Mouse (Mus musculus): ENCODE measurements around the gene Pacsin2.

DNA sequence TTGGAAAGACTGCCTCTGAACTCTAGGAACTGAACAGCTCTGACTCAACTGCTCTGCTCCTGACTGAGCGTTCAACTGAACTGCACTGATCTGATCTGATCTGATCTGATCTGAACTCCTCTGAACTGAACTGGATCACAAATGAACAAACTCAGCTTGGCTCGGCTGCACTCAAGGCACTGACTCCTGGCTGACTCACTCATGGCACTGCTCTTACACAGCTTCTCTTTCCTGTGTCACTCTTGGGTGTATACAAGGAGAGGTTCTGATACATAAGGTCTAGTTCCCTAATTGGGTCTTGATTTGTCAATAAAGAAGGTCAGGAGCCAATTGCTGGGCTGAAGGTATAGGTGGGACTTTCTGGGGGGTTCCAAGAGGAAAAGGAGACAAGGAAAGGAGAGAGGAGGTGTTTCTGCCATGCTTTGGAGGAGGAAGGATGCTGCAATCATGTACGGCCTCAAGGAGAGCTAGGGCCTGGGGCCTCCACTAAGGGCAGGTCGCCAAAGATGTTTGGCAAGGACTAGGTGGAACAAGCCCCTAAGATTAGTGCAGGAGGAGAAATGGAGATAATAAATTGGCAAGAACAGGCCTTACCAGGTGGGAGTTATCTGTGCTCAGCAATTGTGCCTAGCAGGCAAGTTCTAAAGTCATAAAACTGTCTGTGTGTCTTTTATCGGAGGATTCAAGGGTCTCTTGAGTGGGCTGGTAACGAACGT is 29.6 kb upstream of the Pacsin2 start:
- TF ChIP-seq POLR2A (IDR thresholded peaks at IDR 0.05; ENCODE audit: insufficient read depth, low read length) (no peak), CTCF (IDR thresholded peaks at IDR 0.05; ENCODE audit: low read depth, low read length) (no peak)
